Mouse (Mus musculus) embryonic fibroblast, embryonic 13.5 days (primary cell): ENCODE measurements around the gene App. TPM values are rescaled to one million over a fixed set of nuclear protein-coding genes. Genes with fewer than 3 reads are reported as not detected.

Source experiments
- H3K27ac ChIP-seq: 2 replicates; pipeline ENCODE4 v1.5.1; 2012; ENCODE audit warnings: low read length, control low read depth, inconsistent platforms; ENCODE audit not compliant: insufficient read depth
- H3K4me1 ChIP-seq: 2 replicates; pipeline ENCODE4 v1.6.1; 2011; ENCODE audit warnings: low read length; ENCODE audit not compliant: control insufficient read depth, insufficient read depth
- H3K4me3 ChIP-seq: 2 replicates; pipeline ENCODE4 v1.5.1; 2011; ENCODE audit warnings: mild to moderate bottlenecking, control low read depth, low read length; ENCODE audit not compliant: insufficient read depth
- CTCF ChIP-seq: IDR thresholded peaks from 2 replicates; pipeline ENCODE4 v1.5.1; 2011; ENCODE audit warnings: mild to moderate bottlenecking, control low read depth, low read length, moderate library complexity, borderline replicate concordance; ENCODE audit not compliant: insufficient read depth
- POLR2A ChIP-seq: IDR thresholded peaks from 2 replicates; pipeline ENCODE4 v1.6.1; 2011; ENCODE audit warnings: low read depth, mild to moderate bottlenecking, control low read depth, low read length, moderate library complexity
- polyA plus RNA-seq: library from polyadenylated mRNA; stranded (reverse); fragments of >200 nt; gene quantifications from 2 replicates; pipeline ENCODE4 v1.2.4, GENCODE M21; 2011; ENCODE audit warnings: low read depth; ENCODE audit not compliant: missing spikeins, insufficient read length

App gene
- polyA plus RNA-seq, 1 experiment: 740 TPM

DNA sequence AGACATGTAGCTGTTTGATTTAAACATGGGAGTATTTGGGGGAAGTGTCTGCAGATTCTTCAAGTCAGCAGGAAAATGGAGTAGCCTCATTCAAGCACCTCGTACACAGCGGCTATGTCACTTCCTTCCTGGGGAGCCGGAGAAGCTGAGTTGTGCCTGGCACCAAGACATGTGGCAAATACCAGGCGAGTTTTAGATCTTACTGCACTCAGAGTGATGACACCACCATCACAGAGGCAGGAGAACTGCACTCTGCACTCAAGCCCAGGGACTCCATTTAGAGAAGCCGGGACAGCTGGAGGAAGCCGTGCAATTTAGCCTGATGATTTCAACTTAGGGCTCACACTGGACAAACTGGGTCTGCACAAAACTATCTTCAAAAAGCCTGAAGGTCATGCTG is 183.6 kb downstream of the App start:
- no peaks in the 10 kb centered on the region for H3K4me1 ChIP-seq
- no peak overlapping the region for H3K27ac ChIP-seq
- H3K4me3 ChIP-seq: no peak overlapping the region
- no peak for TF ChIP-seq CTCF
- TF ChIP-seq POLR2A: no peak

DNA sequence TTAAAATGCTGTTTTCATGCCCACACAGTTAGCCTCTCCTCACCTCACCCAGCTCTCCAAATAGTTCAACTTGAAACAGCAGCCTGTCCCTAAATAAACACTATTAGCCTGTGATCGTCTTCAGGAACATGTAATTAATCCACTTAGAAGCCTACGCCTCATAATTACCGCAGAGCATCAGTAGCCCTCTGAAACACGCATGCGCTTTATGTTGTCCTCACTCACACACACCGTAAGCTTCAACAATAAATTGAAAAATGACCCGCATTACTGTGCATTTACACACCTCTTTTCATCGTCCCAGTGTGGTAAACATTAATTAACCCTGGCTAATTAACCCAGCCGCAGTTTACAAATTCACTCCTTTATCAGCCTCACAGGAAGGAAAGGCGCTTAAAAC is 184.1 kb downstream of the App start:
- Histone ChIP-seq H3K4me1 (no peaks in the 10 kb centered on the region), H3K4me3 (no peak overlapping the region), H3K27ac (no peak overlapping the region)
- TF ChIP-seq POLR2A: no peak
- TF ChIP-seq CTCF: no peak

DNA sequence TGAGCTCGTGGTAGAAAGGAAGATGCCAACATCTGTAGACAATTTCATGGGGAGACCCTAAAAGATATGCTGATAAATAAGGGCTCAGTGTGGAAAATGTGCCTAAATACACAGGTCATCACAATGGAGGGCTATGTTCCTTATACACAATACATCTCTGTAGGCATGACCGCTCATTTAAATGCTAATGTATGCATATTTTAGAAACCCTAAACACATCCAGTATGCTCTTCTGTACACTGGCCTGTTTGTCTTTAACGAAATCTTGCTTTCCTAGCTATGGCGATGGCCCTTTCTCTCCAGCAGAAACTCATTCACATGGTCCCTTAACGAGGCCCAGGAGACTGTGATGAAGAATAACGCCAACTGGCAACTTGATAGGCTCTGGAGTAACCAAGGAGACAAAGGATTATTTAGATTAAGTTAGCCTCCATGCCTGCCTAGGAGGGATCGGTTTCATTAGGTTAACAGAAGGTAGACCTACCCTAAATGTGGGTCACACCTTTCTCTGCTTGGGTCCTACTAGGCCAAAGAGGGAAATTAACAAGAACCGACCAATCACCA is 185.8 kb downstream of the App start:
- H3K4me1 ChIP-seq: no peaks in the 10 kb centered on the region
- H3K27ac ChIP-seq: no peak overlapping the region
- no peak overlapping the region for H3K4me3 ChIP-seq
- no peak for TF ChIP-seq CTCF
- no peak for TF ChIP-seq POLR2A

GRCm38 (mm10) chr16:84986016-84986631 is 187.4 kb downstream of the App start:
- H3K27ac ChIP-seq: no peak overlapping the region
- H3K4me1 ChIP-seq: no peaks in the 10 kb centered on the region
- H3K4me3 ChIP-seq: no peak overlapping the region
- TF ChIP-seq CTCF: no peak
- TF ChIP-seq POLR2A: no peak

GRCm38 (mm10) chr16:84985340-84985739 is 188.2 kb downstream of the App start:
- Histone ChIP-seq H3K4me3 (no peak overlapping the region), H3K4me1 (no peaks in the 10 kb centered on the region), H3K27ac (no peak overlapping the region)
- TF ChIP-seq POLR2A (no peak), CTCF (no peak)

DNA sequence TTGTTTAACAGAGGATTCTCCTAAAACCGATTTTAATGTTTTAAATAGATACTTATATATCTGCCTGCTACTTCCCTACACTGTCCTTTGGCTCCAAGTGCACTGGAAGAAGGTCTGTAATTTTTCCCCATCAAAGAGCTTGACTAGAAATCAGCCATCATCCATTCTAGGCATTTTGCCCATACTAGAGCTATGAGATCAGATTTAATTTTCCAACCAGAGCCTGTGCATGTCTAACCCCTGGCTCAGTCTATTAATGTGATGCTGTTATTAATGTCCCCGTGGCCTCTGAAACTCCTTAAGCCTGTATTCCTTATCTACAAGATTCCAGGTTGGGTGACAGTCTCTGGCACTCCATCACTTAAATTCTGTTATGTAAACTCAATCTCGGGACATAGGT is 190.1 kb downstream of the App start:
- Histone ChIP-seq H3K27ac (no peak overlapping the region), H3K4me3 (no peak overlapping the region), H3K4me1 (no peaks in the 10 kb centered on the region)
- no peak for TF ChIP-seq CTCF
- TF ChIP-seq POLR2A: no peak

DNA sequence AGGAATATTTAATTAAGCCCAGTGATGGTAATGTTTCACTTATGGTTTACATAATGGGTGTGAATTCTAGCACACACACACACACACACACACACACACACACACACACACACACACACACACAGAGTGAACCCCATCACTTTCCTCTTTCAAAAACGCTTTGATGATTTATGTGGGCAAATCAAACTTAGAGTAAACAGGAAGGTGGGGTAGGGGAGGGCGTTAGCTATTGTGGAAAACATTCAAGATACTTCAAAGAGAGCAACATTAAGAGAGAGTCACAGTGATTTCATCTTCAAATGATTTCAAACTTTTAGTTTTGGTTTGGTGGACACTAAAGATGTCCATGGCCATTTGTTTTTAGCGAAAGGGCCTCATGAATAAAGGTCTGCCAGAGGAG is 191.0 kb downstream of the App start:
- no peak for TF ChIP-seq CTCF
- TF ChIP-seq POLR2A: no peak
- no peaks in the 10 kb centered on the region for H3K4me1 ChIP-seq
- H3K4me3 ChIP-seq: no peak overlapping the region
- no peak overlapping the region for H3K27ac ChIP-seq

GRCm38 (mm10) chr16:84978589-84978988 is 195.0 kb downstream of the App start:
- Histone ChIP-seq H3K4me1 (no peaks in the 10 kb centered on the region), H3K27ac (no peak overlapping the region), H3K4me3 (no peak overlapping the region)
- no peak for TF ChIP-seq POLR2A
- no peak for TF ChIP-seq CTCF

GRCm38 (mm10) chr16:84974176-84974518 is 199.4 kb downstream of the App start:
- Histone ChIP-seq H3K4me1 (peaks cover 5% of the 10 kb centered on the region), H3K4me3 (no peak overlapping the region), H3K27ac (no peak overlapping the region)
- TF ChIP-seq POLR2A (no peak), CTCF (no peak)

- TF ChIP-seq POLR2A (no peak), CTCF (no peak)
- no peak overlapping the region for H3K27ac ChIP-seq
- no peak overlapping the region for H3K4me3 ChIP-seq
- peaks cover 5% of the 10 kb centered on the region for H3K4me1 ChIP-seq
Measured at GRCm38 (mm10) chr16:84973446-84974175, 200.0 kb downstream of the App start.
